Mouse (Mus musculus) kidney, postnatal 36 days (tissue): ENCODE data around the gene Tmem82.

Source experiments
- DNase-seq, 2 experiments: peaks; one replicate each; pipeline ENCODE4 v3.0.0; 2021 to 2022; ENCODE audit warnings: mixed read lengths in 2 of 2

The Tmem82 gene

DNA sequence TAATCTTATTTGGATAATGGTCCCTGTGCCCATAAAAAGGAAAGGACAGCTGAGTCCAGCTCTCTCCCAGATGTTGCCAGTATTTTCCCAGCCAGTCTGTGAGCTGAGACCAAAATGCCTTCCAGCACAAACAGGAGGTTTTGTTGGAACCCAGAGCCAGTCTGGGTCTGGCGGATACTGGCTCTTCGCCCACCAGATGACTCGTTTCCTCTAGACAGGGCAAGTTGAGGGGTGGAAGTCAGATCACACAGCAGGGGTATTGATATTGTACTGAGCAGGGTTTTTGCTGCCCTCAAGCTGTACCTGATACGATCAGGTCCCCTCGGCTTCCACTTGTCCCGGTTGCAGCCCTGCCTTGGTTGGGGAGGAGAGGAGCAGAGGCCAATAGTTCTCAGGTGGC lies 8.9 kb downstream of the Tmem82 start:
- DNase-seq, result peak; percentile 46 to 70

GRCm38 (mm10) chr4:141605861-141606260 lies 12.6 kb downstream of the Tmem82 start, which contains the start of gene Fblim1:
Fblim1 (minus strand) TSS chr4:141606096.
- peak; percentile 61 to 67 for DNase-seq

GRCm38 (mm10) chr4:141605421-141605820 lies 13.0 kb downstream of the Tmem82 start:
- DNase-seq, result no peak

- peak; percentile 89 to 91 for DNase-seq
Observed at GRCm38 (mm10) chr4:141604493-141604892, 13.9 kb downstream of the Tmem82 start.

DNA sequence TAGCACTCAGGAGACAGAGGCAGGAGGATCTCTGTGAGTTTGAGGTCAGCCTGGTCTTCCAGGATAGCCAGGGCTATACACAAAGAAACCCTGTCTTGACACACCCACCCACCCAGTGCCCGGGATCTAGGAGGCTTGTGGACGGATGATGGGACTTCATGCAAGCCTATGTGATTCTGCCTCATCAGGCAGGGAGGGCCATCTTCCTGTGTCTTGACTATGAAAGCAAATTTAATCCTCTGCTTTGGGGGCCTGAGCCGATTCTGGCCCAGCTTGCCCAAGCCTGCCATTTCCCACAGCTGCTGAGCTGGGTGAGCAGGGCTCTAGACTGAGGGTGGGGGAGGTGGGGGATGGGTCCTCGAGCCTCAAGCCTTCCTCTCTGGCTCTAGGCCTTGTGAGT lies 14.5 kb downstream of the Tmem82 start:
- DNase-seq, result no peak

- DNase-seq, result peak; percentile 41 to 56
Observed at GRCm38 (mm10) chr4:141602523-141603223, 15.8 kb downstream of the Tmem82 start.

GRCm38 (mm10) chr4:141601148-141601862 lies 17.1 kb downstream of the Tmem82 start:
- peak in 1 of 2 experiments; percentile 47 for DNase-seq

GRCm38 (mm10) chr4:141600364-141600763 lies 18.1 kb downstream of the Tmem82 start:
- no peak for DNase-seq

DNA sequence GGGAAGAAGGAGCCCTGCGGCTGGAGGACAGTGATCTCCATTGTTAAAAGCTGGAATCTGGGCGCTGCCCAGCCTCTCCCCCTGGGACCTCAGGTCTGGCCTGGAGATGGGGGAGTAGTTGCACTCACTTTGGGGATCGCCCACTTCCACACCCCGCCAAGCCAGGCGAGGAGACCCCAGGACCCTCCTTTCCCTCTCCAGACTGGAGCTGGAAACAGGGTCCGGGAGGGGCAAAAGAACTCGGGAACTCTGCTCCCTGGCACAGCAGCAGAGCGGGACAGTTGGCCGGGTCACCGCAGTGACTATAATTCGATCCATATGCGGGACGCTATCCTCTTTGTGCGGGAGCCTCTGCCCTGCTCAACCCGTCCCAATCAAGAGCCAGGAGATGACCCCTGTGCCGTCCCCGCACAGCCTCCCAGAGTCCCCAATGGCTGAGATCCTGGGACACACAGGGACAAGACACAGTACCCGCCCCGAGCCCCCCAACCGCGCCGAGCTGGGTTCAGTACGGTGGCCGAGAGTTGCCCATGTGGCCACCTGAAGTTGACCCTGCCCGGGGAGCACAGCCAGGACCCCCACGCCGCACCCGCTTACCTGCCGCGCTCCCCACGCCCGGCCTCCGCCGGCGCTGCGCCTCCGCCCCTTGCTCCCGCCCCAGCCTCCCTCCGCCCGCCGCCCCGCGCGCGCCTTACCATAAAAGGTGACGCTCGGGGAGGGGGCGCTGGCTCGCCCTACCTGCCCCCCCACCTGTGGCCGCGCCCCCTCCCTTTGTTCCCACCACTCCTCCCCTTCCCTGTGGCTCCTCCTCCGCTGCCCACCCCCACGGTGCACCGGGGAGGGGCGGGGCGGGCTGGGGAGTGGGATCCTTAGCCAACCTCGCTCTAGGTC lies 18.9 kb downstream of the Tmem82 start:
- DNase-seq, result peak in 1 of 2 experiments; percentile 62

DNA sequence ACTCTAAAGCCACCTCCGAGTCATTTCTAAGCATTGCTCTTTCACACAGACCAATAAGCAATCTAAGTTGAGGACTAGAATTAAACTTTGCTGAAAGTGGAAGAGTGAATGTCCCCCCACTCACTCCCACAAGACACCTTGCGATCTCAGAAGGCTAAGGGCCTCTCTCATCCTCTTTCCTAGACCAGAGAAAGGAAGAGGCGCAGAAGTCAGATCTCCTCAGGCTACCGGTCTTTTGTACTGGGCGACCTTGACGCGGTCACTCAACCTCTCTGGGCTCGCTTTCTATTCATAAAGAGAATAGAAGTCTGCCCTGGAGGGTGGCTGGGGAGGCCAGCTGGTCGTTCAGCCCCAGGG lies 19.6 kb downstream of the Tmem82 start:
- no peak for DNase-seq

GRCm38 (mm10) chr4:141598199-141598893 lies 20.1 kb downstream of the Tmem82 start:
- DNase-seq, result peak; percentile 47 to 56

DNA sequence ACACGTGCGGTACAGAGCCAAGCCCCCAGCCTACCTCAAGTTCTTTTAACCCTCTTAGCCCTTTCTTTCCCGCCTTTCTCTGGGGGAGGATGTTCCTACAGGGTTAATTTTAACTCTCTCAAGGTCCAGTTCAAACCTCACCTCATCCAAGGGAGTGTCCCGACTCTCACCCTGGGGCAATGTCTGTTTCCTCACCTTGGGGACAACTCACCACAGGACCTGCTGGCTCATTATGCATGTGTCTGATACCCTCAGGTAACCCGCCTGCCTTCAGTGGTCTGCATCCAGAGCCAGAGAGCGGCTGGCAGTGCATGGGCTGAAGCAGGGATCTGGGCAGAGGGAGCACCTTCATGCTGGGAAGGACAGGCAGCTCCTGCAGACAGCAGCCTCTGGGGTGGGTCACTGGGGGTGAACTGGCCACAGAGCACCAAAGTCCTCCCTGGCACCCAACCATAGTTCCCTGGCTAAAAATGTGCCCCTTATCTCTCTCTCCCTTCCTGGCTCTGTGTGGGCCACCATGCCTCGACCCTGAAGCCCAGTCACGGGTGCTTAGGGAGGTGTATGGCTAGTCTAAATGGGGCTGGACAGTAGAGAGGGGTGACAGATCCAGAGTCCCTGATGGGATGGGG lies 21.6 kb downstream of the Tmem82 start:
- no peak for DNase-seq

DNA sequence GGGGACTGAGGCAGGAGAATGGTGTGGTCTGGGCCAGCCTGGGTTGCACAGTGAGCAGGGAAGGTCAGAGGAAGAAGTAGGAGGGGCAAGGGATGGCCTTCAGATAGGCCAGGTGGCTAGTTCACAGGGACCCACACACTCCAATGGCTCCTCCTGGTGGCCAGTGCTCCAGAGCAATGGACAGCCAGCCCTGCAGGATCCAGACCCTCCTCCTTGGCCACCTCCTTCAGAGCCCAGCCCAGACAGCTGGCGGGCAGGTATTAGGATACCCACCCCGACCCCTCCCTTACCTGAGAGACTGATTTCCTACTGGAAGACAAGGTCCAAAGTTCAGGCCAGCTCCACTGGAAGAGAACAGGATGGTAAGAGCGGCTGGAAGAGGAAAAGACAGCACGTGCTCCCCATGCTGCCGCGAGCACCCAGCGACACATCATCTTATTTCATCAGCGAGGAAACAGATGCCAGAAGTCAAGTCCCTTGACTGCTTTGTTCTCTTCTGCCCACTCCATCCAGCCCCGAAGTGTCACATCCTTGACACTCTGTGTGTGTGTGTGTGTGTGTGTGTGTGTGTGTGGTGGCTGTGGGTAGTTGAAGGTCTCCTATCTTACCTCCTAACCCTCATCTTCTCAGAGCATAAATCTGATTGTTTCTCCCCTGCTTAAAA lies 22.7 kb downstream of the Tmem82 start:
- peak; percentile 76 to 82 for DNase-seq

DNA sequence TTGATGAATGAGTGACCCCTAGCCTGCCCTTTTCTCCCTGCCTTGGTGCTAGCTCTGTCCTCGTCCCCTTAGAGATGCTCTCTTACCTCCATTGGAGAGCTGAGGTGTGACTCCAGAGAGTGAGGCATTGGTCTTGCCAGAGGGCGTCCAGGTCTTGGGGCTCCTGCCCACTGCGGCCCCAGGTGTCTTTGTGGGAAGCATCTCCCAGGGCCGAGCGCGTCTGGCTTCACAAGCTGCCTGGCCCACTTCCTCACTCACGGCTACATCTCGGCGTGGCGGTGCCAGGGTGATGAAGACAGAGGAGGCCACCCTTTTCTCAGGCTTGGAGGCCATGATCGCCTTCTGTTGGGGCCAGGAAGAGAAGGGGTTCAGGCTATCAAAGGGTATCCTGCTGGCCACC lies 23.3 kb downstream of the Tmem82 start:
- DNase-seq, result no peak

GRCm38 (mm10) chr4:141591547-141591946 lies 26.9 kb downstream of the Tmem82 start:
- DNase-seq, result peak in 1 of 2 experiments; percentile 75

- no peak for DNase-seq
Observed at GRCm38 (mm10) chr4:141583919-141584318, 34.5 kb downstream of the Tmem82 start.

GRCm38 (mm10) chr4:141581051-141581450 lies 37.4 kb downstream of the Tmem82 start:
- DNase-seq, result no peak

- no peak for DNase-seq
Observed at GRCm38 (mm10) chr4:141578833-141579232, 39.6 kb downstream of the Tmem82 start.

- DNase-seq, result peak in 1 of 2 experiments; percentile 61
Observed at GRCm38 (mm10) chr4:141576877-141577276, 41.6 kb downstream of the Tmem82 start.

GRCm38 (mm10) chr4:141576404-141576803 lies 42.0 kb downstream of the Tmem82 start:
- no peak for DNase-seq
